Mouse (Mus musculus) liver, embryonic 16.5 days (tissue): ENCODE data around the gene Padi4. TPM values are rescaled to one million over a fixed set of nuclear protein-coding genes. Genes with fewer than 3 reads are reported as not detected.
A peak's percentile ranks its signal among the peaks of the same experiment; 100 is the strongest.

Experiments
- ATAC-seq: fragments of 200-750 bp; cut with Nextera tagmentation; 2 replicates; pipeline ENCODE4 v1.8.0; 2017; ENCODE audit warnings: low read depth, mild to moderate bottlenecking, moderate number of reproducible peaks, moderate library complexity
- H3K27ac ChIP-seq: fragments of 300-500 bp; sonication (generic); 2 replicates; pipeline ENCODE4 v1.5.1; 2014; ENCODE audit warnings: mild to moderate bottlenecking, low read length
- H3K27me3 ChIP-seq: fragments of 300-500 bp; sonication (generic); 2 replicates; pipeline ENCODE4 v1.6.1; 2014; ENCODE audit warnings: low read depth, low read length, mixed read lengths; ENCODE audit not compliant: control insufficient read depth, insufficient read depth
- H3K36me3 ChIP-seq: fragments of 300-500 bp; sonication (generic); 2 replicates; pipeline ENCODE4 v1.6.1; 2014; ENCODE audit warnings: mild to moderate bottlenecking; ENCODE audit not compliant: control insufficient read depth, insufficient read depth
- H3K4me1 ChIP-seq: fragments of 300-500 bp; sonication (generic); 2 replicates; pipeline ENCODE4 v1.6.1; 2014; ENCODE audit warnings: low read depth, low read length, mixed read lengths; ENCODE audit not compliant: control insufficient read depth
- H3K4me2 ChIP-seq: fragments of 300-500 bp; sonication (generic); 2 replicates; pipeline ENCODE4 v1.6.1; 2014; ENCODE audit warnings: low read depth, low read length, mixed read lengths
- H3K4me3 ChIP-seq: fragments of 300-500 bp; sonication (generic); 2 replicates; pipeline ENCODE4 v1.5.1; 2014; ENCODE audit warnings: low read depth, mild to moderate bottlenecking, low read length
- H3K9ac ChIP-seq: fragments of 300-500 bp; sonication (generic); 2 replicates; pipeline ENCODE4 v1.6.1; 2014; ENCODE audit warnings: low read depth, low read length
- H3K9me3 ChIP-seq: fragments of 300-500 bp; sonication (generic); replicated peaks from 2 replicates; pipeline ENCODE4 v1.6.1; 2016; ENCODE audit warnings: low read length; ENCODE audit not compliant: control insufficient read depth
- WGBS: fragments of 180-500 bp; shearing (Covaris S2); extraction: QIAGEN DNeasy Blood & Tissue Kit; methylation state at CpG from one replicate; pipeline ENCODE4 v1.1.7; 2014; ENCODE audit not compliant: insufficient replicate concordance; 5-methylcytosine and 5-hydroxymethylcytosine counted together
- polyA plus RNA-seq: library from polyadenylated mRNA; unstranded; fragments of >200 nt; fragmentation: Nextera tagmentation; extraction: Ambion mirVana; gene quantifications from 2 replicates; pipeline ENCODE4 v1.2.1, GENCODE M21; 2015

Padi4 gene
- polyA plus RNA-seq, 1 experiment from 2014 or later = 4.2 TPM

DNA sequence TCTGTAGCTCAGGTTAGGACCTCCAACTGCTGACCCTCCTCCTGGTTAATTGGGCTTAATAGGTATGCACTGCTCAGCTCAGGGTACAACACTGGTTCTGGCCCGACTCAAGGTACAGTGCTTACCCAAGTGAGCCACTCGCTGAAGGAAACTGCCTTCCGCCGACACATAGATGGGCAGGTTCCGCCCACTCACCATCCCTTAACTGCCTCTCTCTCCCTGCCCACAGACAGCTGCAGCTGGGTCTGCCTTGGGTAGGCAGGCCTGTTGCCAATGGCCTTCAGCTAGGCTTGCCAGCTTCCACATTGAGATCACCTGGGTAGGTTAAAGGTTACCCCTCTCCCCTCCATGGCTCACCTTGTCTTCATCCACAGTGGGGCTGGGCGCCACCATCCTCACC, 32.6 kb downstream of the Padi4 start:
- H3K4me3 ChIP-seq = no peak overlapping the region
- ATAC-seq = no peak
- no peaks in the 10 kb centered on the region for H3K9me3 ChIP-seq
- H3K27ac ChIP-seq = no peak overlapping the region
- H3K36me3 ChIP-seq = no peaks in the 10 kb centered on the region
- 61% methylated on average over 6 of the region's 6 CpGs for WGBS
- no peak overlapping the region for H3K4me2 ChIP-seq
- no peak overlapping the region for H3K9ac ChIP-seq
- no peaks in the 10 kb centered on the region for H3K27me3 ChIP-seq
- H3K4me1 ChIP-seq = no peaks in the 10 kb centered on the region

DNA sequence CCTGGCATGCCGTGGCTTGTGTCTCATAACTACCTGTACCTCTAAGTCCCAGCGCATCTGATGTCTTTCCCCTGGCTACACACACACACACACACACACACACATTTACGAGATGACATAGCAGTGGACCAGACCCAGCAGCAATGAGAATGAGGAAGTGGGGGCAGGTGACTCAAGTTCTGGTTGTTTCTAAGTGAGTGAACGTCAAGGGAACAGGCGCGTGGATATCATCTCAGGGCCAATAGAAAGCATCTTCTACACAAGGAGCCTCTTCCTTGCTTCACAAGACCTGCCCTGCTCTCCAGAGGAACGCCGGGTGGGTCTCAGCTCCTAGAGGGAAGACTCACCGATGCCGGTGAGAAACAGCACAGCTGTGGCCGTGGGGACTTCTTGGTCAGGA, 33.4 kb downstream of the Padi4 start:
- 43% methylated on average over 11 of the region's 11 CpGs for WGBS
- Histone ChIP-seq H3K36me3 (no peaks in the 10 kb centered on the region), H3K4me3 (no peak overlapping the region), H3K27me3 (no peaks in the 10 kb centered on the region), H3K9me3 (no peaks in the 10 kb centered on the region), H3K27ac (no peak overlapping the region), H3K9ac (no peak overlapping the region), H3K4me2 (no peak overlapping the region), H3K4me1 (no peaks in the 10 kb centered on the region)
- no peak for ATAC-seq

DNA sequence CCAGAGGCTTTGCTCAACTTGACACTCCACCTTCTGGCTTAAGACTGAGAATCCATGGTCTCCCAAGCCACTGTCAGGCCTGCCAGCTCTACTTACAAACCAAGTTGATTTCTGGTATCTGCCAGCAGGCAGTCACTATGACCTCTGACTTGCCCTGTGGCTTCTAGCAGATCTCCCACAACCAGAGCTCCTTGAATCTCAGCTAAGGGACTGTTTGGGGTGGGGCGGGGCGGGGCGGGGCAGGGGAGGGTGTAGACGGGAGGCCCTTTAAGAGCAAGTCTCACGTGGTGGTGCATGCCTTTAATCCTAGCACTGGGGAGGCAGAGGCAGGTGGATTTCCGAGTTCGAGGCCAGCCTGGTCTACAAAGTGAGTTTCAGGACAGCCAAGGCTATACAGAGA, 41.2 kb downstream of the Padi4 start:
- no peaks in the 10 kb centered on the region for H3K4me1 ChIP-seq
- H3K36me3 ChIP-seq = no peaks in the 10 kb centered on the region
- H3K9me3 ChIP-seq = no peaks in the 10 kb centered on the region
- H3K27ac ChIP-seq = no peak overlapping the region
- no peak for ATAC-seq
- H3K27me3 ChIP-seq = no peaks in the 10 kb centered on the region
- H3K4me3 ChIP-seq = no peak overlapping the region
- no peak overlapping the region for H3K4me2 ChIP-seq
- whole genome bisulfite sequencing = 39% methylated on average over 7 of the region's 7 CpGs
- no peak overlapping the region for H3K9ac ChIP-seq

DNA sequence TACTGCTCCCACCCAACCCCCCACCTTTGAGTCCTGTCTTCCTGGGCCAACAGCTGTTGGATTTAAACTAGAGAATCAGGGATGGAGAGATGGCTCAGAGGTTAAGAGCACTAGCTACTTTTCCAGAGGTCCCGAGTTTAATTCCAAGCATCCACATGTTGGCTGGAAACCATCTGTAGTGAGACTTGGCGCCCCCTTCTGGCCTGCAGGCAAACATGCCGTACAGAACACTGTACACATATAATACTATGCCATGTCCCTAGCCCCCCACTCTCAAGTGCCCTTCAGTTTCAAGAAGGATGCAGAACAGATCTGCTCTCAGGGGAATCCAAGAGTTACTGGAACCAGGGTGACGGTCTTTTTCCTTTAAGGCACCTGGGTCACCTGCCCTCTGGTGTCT, 42.4 kb downstream of the Padi4 start:
- no peaks in the 10 kb centered on the region for H3K9me3 ChIP-seq

DNA sequence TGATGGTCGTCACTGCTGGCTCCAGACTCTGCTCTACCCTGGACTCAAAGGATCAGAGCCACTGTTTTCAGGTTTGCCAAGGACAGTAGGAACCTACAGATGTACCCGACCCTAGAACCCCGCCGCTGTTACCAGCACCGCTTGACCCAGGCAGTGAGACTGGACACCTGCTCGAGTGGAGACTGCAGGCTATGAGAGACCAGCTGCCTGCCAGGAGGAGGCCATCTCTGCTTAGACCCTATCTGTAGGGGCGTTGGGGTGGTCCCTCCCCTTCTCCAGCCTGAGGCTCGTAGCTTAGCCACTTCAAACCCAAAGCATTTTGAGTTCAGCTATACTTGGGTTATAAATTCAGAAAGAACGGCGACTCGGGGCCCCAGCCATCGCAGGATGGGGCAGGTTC, 47.1 kb downstream of the Padi4 start:
- H3K9me3 ChIP-seq = no peaks in the 10 kb centered on the region
- no peaks in the 10 kb centered on the region for H3K27me3 ChIP-seq
- H3K9ac ChIP-seq = no peak overlapping the region
- H3K4me1 ChIP-seq = no peaks in the 10 kb centered on the region
- H3K36me3 ChIP-seq = peaks cover 2% of the 10 kb centered on the region; the same call in 1 of the 2 replicates
- no peak overlapping the region for H3K4me3 ChIP-seq
- ATAC-seq = no peak
- 79% methylated on average over 12 of the region's 12 CpGs for WGBS
- H3K4me2 ChIP-seq = no peak overlapping the region
- H3K27ac ChIP-seq = no peak overlapping the region

More for the DNA sequence above, 42.4 kb downstream of the Padi4 start:
- Histone ChIP-seq H3K4me1 (no peaks in the 10 kb centered on the region), H3K27ac (no peak overlapping the region), H3K36me3 (no peaks in the 10 kb centered on the region), H3K9ac (no peak overlapping the region), H3K4me2 (no peak overlapping the region), H3K4me3 (no peak overlapping the region), H3K27me3 (no peaks in the 10 kb centered on the region)
- 62% methylated on average over 4 of the region's 4 CpGs for WGBS
- no peak for ATAC-seq

DNA sequence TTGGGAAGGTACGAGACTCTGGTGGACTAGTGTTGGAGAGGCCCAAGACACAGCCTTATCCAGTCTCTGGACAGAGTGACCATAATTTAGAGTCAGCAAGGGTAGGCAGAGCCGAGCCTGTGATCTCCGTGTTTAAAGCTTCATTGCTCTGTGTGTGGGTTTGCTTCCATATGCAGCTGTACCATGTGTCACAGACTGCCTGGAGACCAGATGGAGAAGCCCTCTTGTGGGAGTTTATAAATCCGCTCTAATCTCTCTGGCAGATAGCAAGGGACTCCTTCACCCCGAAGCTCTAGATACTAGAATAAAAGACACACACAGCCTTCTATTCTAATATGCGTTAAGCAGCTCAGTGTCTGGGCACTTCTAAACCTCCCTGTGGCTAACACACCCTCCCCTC, 49.3 kb downstream of the Padi4 start:
- H3K4me2 ChIP-seq = no peak overlapping the region
- H3K36me3 ChIP-seq = peaks cover 24% of the 10 kb centered on the region
- no peaks in the 10 kb centered on the region for H3K27me3 ChIP-seq
- H3K4me3 ChIP-seq = no peak overlapping the region
- H3K9ac ChIP-seq = no peak overlapping the region
- WGBS = 69% methylated on average over 6 of the region's 6 CpGs
- H3K27ac ChIP-seq = no peak overlapping the region
- ATAC-seq = no peak
- H3K4me1 ChIP-seq = no peaks in the 10 kb centered on the region
- H3K9me3 ChIP-seq = no peaks in the 10 kb centered on the region

DNA sequence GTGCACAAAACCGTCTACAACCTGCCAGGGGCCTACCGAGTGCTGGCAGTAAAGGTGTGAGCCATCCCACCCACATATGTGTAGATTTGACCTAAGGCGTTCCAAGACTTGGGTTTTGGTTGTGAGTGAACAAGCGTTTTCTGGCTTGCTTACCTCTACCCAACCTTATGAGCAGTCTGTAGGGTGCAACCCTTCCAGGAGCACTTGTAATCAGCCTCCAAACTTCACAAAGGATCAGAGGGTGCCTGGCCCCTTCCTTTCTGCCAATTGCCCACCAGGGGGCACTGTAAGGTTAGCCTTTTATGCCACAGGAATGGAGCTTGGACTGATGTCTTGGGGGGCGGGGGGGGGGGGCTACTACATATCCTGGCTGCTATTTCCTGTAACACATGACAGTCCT, 50.2 kb downstream of the Padi4 start:
- H3K9me3 ChIP-seq = no peaks in the 10 kb centered on the region
- no peaks in the 10 kb centered on the region for H3K4me1 ChIP-seq
- ATAC-seq = 0 out of 2 replicates have a peak, but pooled peaks have one; percentile 14
- no peak overlapping the region for H3K27ac ChIP-seq
- no peaks in the 10 kb centered on the region for H3K27me3 ChIP-seq
- no peak overlapping the region for H3K4me3 ChIP-seq
- peaks cover 32% of the 10 kb centered on the region for H3K36me3 ChIP-seq
- 65% methylated on average over 5 of the region's 5 CpGs for WGBS
- H3K9ac ChIP-seq = no peak overlapping the region
- no peak overlapping the region for H3K4me2 ChIP-seq

DNA sequence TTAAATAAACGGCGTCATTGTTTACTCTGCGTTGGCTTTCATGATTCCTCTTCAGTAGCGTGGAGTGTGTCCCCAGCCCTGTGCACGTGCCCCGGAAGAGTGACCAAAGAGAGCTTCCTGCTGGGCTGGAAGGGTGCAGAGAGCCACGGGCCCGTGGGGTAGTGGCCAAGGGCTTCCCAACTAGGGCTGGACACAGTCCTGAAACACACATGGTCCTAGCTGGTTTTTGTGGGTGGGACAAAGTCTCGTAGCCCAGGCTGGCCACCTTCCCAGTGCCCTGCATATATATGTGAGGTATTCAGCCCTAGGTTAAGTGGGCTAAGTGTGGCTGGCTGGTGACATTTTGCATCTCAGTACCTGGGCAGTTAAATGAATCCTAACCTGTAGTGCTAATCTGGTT, 50.8 kb downstream of the Padi4 start:
- ATAC-seq = no peak
- Histone ChIP-seq H3K36me3 (peaks cover 38% of the 10 kb centered on the region), H3K4me1 (no peaks in the 10 kb centered on the region), H3K27me3 (no peaks in the 10 kb centered on the region), H3K27ac (no peak overlapping the region), H3K9ac (no peak overlapping the region), H3K4me2 (no peak overlapping the region), H3K9me3 (no peaks in the 10 kb centered on the region), H3K4me3 (no peak overlapping the region)
- 79% methylated on average over 9 of the region's 9 CpGs for WGBS

DNA sequence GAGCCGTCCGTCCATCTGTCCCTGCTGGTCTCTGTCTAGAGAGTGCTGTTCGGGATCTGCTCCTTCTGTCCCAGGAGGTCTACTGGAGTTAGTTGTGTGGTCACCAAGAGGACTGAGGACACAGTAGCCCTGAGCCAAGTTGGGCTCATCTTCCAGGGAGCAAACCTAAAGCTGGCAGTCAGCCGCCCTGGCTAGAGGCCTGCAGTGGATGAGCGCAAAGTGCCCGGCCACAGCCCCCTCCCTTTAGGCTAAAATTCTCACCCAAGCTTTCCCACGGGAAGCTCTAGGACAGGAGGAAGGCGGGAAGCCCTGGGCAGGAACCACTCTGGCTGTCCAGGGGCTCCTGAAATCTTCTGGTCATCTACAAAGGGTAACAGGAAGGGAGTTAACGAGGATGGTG, 51.3 kb downstream of the Padi4 start:
- H3K4me3 ChIP-seq = no peak overlapping the region
- H3K4me2 ChIP-seq = no peak overlapping the region
- 80% methylated on average over 9 of the region's 9 CpGs for WGBS
- no peaks in the 10 kb centered on the region for H3K4me1 ChIP-seq
- H3K36me3 ChIP-seq = peaks cover 43% of the 10 kb centered on the region
- H3K9me3 ChIP-seq = no peaks in the 10 kb centered on the region
- H3K9ac ChIP-seq = no peak overlapping the region
- H3K27me3 ChIP-seq = no peaks in the 10 kb centered on the region
- 0 out of 2 replicates have a peak, but pooled peaks have one; percentile 14 for ATAC-seq
- no peak overlapping the region for H3K27ac ChIP-seq
